Mouse (Mus musculus): Measurements from ENCODE around the gene Gm26897.

GRCm38 (mm10) chr5:111760721-111761480, 27.2 kb downstream of the Gm26897 start:
- TF ChIP-seq GATA1 (IDR thresholded peaks at IDR 0.05; ENCODE audit: borderline replicate concordance, low read length) (no peak), FLI1 (IDR thresholded peaks at IDR 0.05; ENCODE audit: low read length) (no peak)
